Mouse (Mus musculus) olfactory bulb, adult 2 months (tissue): ENCODE results near the gene Vwa3b.

Source experiments
- CTCF ChIP-seq: fragments of 200-500 bp; IDR thresholded peaks from 2 replicates; pipeline ENCODE4 v1.5.1; 2012; ENCODE audit warnings: low read depth, mild to moderate bottlenecking, low read length, moderate library complexity; ENCODE audit not compliant: insufficient read depth
- POLR2A ChIP-seq: fragments of 200-500 bp; IDR thresholded peaks from 2 replicates; pipeline ENCODE4 v1.6.1; 2012; ENCODE audit warnings: mild to moderate bottlenecking, low read depth, low read length, moderate library complexity; ENCODE audit not compliant: insufficient read depth

GRCm38 (mm10) chr1:36976770-36977169 is 49.6 kb upstream of the Vwa3b start:
- TF ChIP-seq CTCF (no peak), POLR2A (no peak)
